In genomic region chr7:132323430-132323829, GRCm38 (mm10) we compare ENCODE assay signal across 1 mouse cellular context.
TF ChIP-seq lines count a peak whose summit lies in the region.

No protein-coding gene starts in this region.

TF ChIP-seq in MEL, 35 proteins besides CTCF, POLR2A, EP300 and RAD21 (continued from another document):
- TF ChIP-seq UBTF (IDR thresholded peaks at IDR 0.05; ENCODE audit: borderline replicate concordance, insufficient read depth, low read depth, low read length) (no peak), TBP (IDR thresholded peaks at IDR 0.05; ENCODE audit: low read depth, low read length) (peak; percentile 73), MYC (IDR thresholded peaks at IDR 0.05; ENCODE audit: low read depth, low read length) (no peak), TAL1 (IDR thresholded peaks at IDR 0.05; ENCODE audit: low read length) (no peak), HCFC1 (IDR thresholded peaks at IDR 0.05; ENCODE audit: low read depth, low read length) (peak; percentile 42; the same call in 1 of the 2 replicates), USF1 (IDR thresholded peaks at IDR 0.05; ENCODE audit: low read depth, low read length) (no peak), MXI1 (IDR thresholded peaks at IDR 0.05; ENCODE audit: low read depth, low read length) (no peak)
